Mouse (Mus musculus): ENCODE results near the gene Ski. TPM values are rescaled to one million over a fixed set of nuclear protein-coding genes. Genes with fewer than 3 reads are reported as not detected.
"Not testable (repeated sequence)": the region's sequence is repeated elsewhere in the genome, so short reads cannot be mapped to it uniquely, and the experiment has no call there.

Gene Ski
- total RNA-seq (2021), result 100 to 1,000 TPM; 115 to 128 TPM
- long read RNA-seq, experiment 1, full-length matches to known transcripts, result 73 of 202 reads
- long read RNA-seq, experiment 1, partial matches to known transcripts, result 13 of 202 reads
- long read RNA-seq, experiment 1, other reads (novel, unspliced or antisense), result 116 of 202 reads
- long read RNA-seq, experiment 2, full-length matches to known transcripts, result 33 of 95 reads
- long read RNA-seq, experiment 2, partial matches to known transcripts, result 7 of 95 reads
- long read RNA-seq, experiment 2, other reads (novel, unspliced or antisense), result 55 of 95 reads

DNA sequence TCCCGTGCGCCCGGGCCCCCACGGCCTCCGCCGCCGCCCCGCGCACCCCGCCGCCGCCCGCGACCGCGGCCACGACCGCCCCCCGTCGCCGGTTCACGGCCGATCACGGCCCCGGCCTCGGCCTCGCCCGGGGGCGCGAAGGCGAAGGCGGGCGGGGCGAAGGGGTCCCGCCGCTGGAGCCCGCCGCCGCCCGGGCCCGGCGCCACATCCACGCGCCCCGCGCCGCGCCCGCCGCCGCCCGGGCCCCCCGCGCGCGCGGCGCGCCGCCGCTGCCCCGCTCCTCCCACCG, at the start of gene Ski:
Gene Ski (minus strand): TSS at position 41 of the 289 bp plus-strand sequence.
- DNase-seq (ENCODE audit: low spot score in 2 of 2), result no peak

DNA sequence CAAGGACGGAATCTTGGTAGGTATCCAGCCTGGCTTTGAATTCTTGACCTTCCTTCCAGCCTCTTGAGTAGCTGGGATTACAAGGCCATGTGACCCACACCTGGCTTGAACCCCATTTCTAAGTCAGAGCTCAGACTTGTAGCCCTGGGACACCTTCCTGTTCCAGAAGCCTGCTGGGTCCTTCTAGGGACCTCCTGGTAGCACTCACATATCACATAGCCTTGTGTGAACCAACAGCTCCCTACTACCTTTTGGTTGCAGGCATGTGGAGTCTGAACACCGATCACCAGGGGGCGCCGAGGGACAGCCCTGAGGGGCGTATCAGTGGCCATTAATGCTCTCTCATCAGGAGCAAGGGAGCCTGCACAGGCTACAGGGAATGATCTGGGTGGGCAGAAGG, 46.0 kb upstream of the Ski start:
- DNase-seq (ENCODE audit: low spot score in 2 of 2), result peak; percentile 57 to 72

GRCm38 (mm10) chr4:155267639-155268175, 45.3 kb upstream of the Ski start:
- DNase-seq (ENCODE audit: low spot score in 2 of 2), result no peak

DNA sequence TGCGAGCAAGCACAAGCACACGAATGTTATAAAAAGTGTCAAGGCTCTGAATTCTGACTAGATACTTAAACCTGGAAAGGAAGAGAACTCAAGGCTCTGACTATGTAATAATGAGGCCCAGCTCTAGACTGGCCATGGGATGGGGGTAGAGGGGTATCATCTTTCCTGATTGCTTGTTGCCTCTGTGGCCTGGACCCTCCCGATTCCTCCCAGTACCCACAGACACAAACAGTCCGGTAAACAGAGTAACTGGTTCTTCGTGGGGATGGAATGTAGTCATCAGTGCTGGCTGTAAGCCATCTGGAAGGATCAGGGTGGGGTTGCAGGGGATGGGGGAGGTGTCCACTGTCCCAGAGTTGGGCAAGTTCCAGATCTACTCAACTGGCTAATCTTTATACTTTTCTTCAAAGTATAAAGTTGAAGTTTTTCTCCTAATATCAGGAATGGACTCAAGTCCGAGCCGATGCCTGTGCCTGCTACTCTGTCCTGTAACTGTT, 44.7 kb upstream of the Ski start:
- no peak for DNase-seq (ENCODE audit: low spot score in 2 of 2)

DNA sequence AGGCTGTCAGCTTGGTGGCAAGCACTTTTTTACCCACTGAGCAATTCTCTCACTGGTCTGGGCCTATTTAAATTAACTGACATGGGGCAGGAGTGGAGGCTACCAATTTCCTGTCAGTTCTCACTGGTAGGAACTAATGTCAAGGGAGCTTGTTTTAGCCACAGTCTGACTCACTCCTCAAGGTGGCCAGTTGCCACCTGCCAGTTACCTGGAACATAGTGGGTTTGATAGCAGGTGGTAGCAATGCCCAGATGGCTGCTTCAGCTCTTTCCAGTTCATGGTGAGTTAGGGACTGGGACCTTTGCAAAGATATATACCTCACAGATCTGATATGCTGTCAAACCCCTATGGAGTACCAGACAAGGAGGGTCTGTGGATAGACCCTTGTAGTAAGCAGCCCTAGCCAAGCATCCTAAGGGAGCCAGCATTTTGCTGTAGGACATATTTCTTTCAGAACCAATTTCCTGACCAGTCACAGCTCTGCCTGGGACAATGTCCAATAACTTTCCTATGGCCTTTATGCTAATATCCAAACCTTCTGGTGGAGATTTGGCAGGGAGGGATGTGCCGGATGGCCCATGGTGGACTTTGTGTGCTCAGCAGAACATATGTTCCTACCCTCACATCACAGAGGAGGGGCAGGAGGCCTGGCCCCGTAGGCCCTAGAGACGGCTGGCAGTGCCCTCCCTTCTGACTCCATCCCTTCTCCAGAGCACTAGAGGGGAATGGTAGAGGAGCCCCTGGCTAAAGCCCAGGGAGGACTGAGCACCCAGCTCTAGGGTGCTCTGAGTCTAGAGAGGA, 42.3 kb upstream of the Ski start:
- DNase-seq (ENCODE audit: low spot score in 2 of 2), result no peak

DNA sequence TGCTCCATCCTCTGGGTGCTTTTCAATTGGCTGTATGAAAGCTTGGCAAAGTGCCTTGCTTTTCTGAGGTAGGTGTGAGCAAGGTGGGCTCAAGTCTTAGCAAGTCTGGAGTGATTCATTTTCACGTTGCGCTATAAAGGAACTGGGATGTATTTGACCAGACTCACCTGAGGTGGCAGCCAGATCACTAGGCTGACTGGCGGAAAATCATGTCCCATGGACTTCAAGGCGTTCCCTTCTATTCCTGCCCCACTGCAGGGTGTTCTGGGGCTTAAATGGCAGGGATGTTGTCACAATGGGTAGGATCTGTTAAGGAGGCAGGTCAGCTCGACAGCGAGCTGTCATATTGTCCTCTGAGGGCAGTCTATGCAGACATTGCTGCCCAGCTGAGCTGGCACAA, 29.9 kb upstream of the Ski start:
- DNase-seq (ENCODE audit: low spot score in 2 of 2), result no peak

GRCm38 (mm10) chr4:155251147-155251546, 28.8 kb upstream of the Ski start:
- DNase-seq (ENCODE audit: low spot score in 2 of 2), result no peak

DNA sequence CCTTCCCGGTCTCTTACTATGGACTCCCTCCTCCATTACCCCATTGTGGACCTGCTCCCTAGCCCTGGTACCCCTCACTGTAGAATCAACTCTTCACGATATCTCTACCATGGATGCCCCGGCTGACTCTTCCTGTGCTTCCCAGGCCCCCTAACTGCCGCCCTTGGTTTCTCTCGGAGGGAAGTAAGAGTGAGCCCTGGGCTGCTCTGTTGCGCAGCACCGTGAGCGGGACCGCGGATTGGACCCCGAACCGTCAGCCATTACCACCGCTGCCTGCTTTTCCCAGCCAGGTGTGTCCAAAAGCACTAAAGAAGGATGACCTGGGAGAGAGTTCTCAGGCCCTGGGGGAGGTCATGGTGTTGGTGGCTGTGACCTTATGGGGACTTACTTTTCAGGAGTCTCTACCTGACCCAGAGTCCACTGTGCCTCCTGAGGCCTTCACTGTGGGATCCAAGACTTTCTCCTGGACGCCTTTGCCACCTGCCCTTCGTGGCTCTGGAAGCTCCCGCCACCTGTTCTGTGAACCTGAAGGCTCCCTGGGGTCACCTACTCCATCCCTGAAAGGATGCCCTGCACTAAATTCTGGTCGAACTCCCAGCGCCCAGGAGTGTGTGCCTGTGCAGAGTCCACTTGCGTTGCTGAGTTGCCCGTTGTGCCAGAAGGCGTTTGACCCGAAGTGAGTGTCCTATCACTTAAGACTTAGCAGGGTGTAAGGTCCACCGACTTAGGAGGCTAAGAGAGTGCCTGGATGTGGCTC, 28.1 kb upstream of the Ski start:
- no peak for DNase-seq (ENCODE audit: low spot score in 2 of 2)

DNA sequence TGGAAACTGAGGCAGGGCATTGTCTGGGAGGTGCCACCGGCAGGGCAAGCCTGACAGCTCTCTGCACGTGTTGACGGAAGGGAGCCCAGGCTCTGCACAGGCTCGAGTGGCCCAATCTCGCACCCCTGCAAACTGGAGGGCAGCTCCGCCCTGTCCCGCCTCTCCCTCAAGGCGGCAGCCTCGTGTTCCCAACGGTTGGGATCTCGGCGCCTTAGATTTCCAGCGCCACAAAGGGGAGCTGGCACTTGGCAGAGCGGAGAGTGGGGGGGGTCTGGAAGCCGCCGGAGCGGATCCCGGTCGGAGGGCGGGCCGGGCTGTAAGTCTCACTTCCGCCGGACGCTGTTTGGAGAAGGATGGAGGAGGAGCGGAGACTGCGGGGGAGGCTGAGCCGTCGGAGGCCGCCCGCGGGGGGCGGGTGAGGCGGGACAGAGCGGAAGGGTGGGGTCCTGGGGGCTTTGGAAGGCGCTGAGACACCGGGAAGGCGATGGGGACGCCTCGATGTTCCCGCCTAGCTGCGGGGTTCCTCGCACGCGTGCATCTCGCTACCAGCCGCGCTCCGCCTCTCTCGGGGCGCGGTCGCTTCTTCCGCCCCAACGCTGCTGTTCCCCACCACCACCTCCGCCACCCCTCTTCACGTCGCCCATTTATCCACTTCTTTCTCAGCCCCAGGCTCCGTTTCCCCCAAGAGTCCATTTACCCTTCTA, 27.4 kb upstream of the Ski start, which contains the start of gene Faap20:
Gene Faap20 (plus strand): TSS at position 155 of the 704 bp plus-strand sequence.
- DNase-seq (ENCODE audit: low spot score in 2 of 2), result peak; percentile 72 to 86

DNA sequence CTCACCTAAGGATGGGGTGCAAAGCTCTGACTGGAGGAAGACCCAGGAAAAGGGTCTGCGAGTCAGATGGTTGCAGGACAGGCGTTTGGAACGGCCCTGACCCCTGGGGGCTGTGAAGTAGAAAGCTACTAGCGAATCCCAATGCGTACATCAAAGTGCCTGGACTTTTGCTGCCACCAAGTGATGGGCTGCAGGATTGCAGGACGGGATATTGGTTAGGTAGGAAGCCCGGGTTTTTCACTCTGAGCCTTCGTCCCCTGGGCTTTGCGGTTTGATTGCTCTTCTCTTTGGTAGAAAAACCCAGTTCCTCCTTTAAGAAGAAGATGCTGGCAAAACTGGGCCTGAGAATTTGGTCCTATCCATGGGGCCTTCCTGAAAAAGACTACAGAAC, 26.9 kb upstream of the Ski start:
- DNase-seq (ENCODE audit: low spot score in 2 of 2), result peak; percentile 93 to 94

DNA sequence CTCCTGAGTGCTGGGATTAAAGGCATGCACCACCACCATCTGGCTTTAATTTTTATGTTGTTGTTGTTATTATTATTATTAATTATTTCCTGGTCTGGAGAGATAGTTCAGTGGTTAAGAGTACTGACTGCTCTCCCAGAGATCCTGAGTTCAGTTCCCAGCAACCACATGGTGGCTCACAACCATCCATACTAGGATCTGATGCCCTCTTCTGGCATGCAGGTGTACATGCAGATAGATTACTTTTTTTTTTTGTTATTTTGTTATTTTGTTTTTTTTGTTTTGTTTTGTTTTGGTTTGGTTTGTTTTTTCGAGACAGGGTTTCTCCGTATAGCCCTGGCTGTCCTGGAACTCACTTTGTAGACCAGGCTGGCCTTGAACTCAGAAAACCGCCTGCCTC, 25.7 kb upstream of the Ski start:
- not testable (repeated sequence) for DNase-seq (ENCODE audit: low spot score in 2 of 2)

GRCm38 (mm10) chr4:155246691-155247105, 24.3 kb upstream of the Ski start:
- peak; percentile 68 to 82 for DNase-seq (ENCODE audit: low spot score in 2 of 2)

GRCm38 (mm10) chr4:155245770-155246492, 23.5 kb upstream of the Ski start:
- no peak for DNase-seq (ENCODE audit: low spot score in 2 of 2)

GRCm38 (mm10) chr4:155243233-155243632, 20.8 kb upstream of the Ski start:
- no peak for DNase-seq (ENCODE audit: low spot score in 2 of 2)

DNA sequence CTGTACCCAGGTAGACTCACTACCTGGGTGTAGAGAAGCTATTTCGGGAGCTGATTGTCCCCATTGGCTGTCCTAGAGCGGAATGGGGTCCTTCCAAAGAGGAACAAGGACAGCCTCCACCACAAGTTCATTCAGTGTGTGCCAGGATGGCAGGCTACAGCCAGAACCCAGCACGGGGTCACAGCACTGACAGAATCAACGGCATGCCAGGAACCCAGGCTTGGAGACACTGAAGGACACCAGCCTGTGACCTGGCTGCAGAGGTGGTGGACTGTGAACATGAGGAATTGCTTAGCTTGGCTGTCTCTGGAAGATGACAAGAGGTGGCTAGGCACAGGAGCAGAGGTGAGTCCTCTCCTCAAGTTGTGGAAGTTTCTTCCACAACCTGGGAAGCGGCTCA, 19.9 kb upstream of the Ski start:
- DNase-seq (ENCODE audit: low spot score in 2 of 2), result no peak

DNA sequence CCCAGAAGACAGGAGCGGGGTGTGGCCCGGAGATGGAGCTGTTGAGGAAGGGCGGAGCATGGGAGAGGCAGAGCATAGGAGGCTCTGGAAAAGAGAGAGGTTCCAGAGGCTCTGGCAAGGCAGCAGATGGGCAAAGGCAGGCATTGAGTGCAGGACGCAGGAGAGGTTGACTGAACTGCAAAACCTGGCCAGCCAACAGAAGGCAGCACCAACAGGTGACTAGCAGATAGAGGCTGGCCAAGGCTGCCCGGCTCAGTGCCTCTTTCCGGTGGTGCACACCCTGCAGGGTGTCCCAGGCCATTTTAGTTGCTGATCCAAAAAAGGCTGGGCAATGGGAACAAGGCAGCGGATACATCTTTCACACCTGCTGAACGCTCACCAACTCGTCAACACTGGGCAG, 19.4 kb upstream of the Ski start:
- DNase-seq (ENCODE audit: low spot score in 2 of 2), result no peak

DNA sequence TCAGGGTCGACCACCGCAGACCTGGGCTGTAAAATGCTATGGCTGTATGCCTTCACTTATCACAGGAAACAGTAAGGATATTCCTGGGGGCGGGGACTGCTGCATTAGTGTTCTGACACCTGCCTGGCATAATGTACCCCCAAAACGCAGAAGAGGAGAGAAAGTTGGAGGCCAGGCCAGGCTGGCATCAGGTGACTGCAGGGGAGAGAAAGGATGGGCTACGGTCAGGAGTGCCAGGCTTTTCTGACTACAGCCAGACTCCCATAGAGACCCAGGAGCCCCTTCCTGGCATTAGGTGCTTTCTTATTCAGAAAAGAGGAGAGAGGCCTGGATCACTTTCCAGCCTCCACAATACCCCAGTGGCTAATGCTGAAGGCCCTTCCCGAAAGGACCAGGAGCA, 17.1 kb upstream of the Ski start:
- no peak for DNase-seq (ENCODE audit: low spot score in 2 of 2)

GRCm38 (mm10) chr4:155238276-155238675, 15.9 kb upstream of the Ski start:
- DNase-seq (ENCODE audit: low spot score in 2 of 2), result no peak

- DNase-seq (ENCODE audit: low spot score in 2 of 2), result no peak
These were observed 14.5 kb upstream of the Ski start for GRCm38 (mm10) chr4:155236737-155237385.
